Mouse (Mus musculus): ENCODE results near the gene Adamtsl3.

Adamtsl3 gene

DNA sequence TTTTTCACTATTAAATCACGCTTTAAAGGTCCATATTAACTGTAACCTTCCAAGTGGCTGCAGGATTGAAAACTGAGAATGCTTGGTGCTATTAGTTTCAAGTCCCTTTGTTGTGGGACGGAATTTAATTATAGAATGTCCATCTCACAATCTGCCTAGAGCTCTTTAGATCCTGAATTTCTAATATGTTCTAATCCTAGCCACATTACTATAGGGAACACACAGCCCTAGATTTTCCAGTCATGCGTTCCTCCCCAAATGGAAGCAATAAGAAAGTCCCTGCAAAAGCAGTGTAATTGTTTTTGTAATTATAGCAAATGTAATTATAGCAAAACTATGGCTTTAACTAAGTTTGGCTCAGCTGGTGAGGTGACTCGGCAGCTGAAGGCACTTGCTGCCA lies 161.6 kb downstream of the Adamtsl3 start:
- intact Hi-C loops (cut with DNase I) = no loop called here

GRCm38 (mm10) chr7:82501306-82501705 lies 165.8 kb downstream of the Adamtsl3 start:
- intact Hi-C loops (cut with DNase I) = no loop called here

DNA sequence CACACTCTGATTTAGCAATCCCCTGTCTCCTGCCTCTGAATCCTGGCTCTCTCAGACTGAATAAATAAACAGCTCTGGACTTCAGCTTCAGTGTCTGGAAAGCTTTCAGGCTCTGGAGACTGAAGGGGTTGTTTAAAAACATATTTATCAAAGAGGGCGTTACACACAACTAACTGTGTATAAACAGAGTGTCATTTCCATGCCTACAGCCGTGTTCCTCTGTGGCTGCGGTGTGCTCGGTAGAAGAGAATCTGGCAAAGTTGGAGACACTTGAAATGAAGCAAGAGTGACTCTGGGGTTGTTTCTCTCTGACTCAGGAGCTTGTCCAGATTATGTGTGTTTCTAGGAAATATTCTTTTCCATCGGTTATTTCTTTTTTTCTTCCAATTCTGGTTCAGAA lies 167.0 kb downstream of the Adamtsl3 start:
- intact Hi-C loops (cut with DNase I) = no loop called here

DNA sequence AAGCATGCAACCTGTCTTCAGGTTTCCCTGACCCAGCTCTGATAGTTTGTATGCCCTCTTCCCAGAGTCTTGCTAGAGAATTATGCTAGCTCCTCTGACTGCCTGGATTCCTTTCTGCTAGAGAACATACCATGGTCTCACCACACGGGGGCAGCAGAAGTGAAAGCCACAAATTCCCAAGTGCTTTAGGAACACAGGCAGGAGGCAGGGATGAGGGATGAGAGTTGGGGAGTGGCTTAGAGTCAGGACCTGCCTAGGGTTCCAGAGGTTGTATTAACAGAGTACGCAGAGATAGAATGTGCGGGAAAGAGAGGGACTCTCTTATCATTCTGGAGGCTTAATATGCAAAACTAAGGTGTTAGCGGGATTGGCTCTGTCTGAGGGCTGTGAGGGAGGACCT lies 168.6 kb downstream of the Adamtsl3 start:
- intact Hi-C loops (cut with DNase I) = no loop called here

DNA sequence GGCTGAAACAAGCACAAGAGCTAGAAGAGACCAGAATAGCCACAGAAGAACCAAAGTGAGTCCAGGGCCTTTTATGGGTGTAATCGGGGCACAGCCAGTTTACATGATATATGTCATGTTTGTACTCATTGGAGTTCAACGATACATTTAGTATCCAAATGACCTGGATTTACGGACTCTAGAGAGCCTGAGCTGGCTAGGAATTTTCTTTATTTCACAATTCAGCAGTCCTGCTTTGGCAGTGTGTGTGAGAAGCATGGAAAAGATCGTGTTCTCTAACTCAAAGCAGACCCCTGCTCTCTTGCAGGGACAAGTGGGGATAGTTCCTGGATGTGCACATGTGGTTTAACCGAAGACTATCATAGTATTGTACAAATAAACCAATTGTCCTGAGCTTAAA lies 195.1 kb downstream of the Adamtsl3 start:
- intact Hi-C loops (cut with DNase I) = no loop called here

DNA sequence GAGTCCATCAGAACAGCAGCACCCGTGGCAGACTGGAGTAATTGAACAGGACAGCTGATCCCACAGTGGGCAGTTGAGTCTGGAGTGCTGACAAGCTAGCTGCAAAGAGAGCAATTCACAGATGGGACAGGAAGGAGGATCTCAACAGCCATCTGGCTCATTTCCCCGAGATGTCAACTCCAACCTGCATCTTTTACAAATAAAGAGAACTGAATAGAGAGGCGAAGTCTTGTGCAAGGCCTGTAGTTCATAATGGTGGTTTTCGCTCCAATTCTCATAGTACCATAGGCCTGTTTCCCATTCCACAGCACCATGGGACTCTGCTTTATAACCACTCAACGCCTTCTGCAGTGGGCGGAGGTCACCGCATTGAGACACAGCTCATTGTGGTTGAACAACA lies 195.9 kb downstream of the Adamtsl3 start:
- intact Hi-C loops (cut with DNase I) = no loop called here

DNA sequence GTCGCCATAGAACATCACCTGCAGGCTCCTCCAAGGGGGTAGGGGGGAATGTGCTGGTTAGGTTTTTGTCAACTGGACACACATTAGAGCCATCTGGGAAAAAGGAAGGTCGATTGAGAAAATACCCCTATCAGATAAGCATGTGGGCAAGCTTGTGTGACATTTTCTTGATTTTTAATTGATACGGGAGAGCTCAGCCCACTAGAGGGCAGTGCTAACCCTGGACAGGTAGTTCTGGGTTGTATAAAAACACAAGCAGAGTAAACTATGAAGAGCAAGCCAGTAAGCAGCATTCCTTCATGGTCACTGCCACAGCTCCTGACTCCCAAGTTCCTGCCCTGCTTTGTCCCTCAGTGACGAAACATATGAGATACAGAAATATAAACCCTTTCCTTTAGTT lies 197.7 kb downstream of the Adamtsl3 start:
- intact Hi-C loops (cut with DNase I) = no loop called here

- intact Hi-C loops (cut with DNase I) = no loop called here
Measured at GRCm38 (mm10) chr7:82533747-82534504, 198.4 kb downstream of the Adamtsl3 start.

GRCm38 (mm10) chr7:82544390-82544919 lies 209.0 kb downstream of the Adamtsl3 start:
- intact Hi-C loops (cut with DNase I) = no loop called here

- intact Hi-C loops (cut with DNase I) = no loop called here
Measured at GRCm38 (mm10) chr7:82552005-82552404, 216.5 kb downstream of the Adamtsl3 start.

DNA sequence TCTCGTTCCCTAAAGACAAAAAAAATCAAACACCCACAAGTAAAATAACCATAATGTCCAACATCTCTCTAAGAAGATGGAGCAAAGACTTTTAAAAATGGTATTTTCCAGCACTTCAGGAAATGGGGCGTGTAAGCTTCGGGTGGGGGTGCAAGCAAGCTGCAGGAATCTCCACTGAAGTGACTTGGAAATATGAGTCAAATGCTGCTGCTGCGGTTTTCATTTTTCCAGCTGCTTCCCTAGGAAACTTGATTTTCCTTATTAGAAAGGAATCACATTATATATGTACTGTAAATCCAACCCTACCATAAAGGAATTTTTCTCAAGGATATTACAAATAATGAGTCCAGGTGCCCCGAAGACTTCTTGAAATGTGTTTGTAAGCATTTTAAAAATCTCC lies 220.3 kb downstream of the Adamtsl3 start:
- intact Hi-C loops (cut with DNase I) = no loop called here

GRCm38 (mm10) chr7:82556417-82556816 lies 220.9 kb downstream of the Adamtsl3 start:
- intact Hi-C loops (cut with DNase I) = no loop called here

- intact Hi-C loops (cut with DNase I) = no loop called here
Measured at GRCm38 (mm10) chr7:82557111-82557510, 221.6 kb downstream of the Adamtsl3 start.

DNA sequence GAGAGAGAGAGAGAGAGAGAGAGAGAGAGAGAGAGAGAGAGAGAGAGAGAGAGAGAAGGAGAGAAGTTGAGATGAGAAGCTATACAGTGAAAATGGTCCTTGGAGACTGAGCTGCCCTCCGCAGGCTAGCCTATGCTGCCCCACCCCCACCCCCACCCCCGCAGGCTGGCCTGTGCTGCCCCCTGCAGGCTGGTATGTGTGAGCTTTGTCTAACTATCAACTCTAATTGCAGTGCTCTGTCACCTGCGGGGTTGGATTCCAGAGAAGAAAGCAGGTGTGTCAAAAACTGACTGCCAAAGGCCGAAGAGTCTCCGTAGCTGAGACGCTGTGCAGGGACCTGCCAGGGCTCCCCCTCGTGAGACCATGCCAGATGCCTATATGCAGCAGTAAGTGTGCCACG lies 231.2 kb downstream of the Adamtsl3 start:
- intact Hi-C loops (cut with DNase I) = no loop called here

- intact Hi-C loops (cut with DNase I) = no loop called here
Measured at GRCm38 (mm10) chr7:82567811-82568210, 232.3 kb downstream of the Adamtsl3 start.

GRCm38 (mm10) chr7:82572981-82573380 lies 237.5 kb downstream of the Adamtsl3 start:
- intact Hi-C loops (cut with DNase I) = no loop called here

DNA sequence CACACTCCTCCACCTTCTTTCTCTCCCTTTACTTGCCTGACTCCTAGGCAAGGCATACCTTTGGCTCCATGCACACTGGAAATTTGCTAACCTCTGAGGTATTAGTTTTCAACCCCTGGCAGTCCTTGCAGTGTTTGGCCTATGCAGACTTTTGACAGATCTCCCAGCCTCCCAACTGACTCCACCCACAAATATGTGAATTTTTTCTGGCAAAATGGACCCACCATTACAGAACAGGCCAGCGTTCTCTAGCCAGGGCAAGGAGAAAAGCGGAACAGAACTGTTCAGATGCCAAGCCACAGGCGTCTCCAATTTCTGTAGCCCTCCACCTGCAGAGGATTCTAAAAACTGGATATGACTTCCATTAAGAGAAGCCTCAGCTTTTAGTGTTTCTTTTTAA lies 244.5 kb downstream of the Adamtsl3 start:
- intact Hi-C loops (cut with DNase I) = no loop called here

- intact Hi-C loops (cut with DNase I) = no loop called here
Measured at GRCm38 (mm10) chr7:82581802-82582201, 246.3 kb downstream of the Adamtsl3 start.

DNA sequence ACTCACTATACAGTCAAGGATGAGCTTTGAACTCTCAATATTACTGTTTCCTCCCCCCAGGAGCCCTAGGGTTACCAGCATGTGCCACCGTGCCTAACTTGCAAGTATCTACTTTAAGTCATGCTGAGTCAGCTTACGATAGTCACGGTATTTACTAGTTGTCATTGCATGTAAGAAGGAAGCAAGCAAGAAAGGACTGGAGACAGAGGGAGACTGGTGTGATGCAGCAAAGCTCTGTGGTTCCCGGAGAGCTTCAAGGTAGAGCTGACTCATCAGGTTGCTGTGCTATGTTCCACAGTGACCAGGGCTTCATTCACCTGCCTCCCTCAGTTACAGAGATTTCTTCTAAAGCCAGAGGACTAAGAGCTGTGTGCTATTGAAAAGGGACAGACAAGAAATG lies 247.0 kb downstream of the Adamtsl3 start:
- intact Hi-C loops (cut with DNase I) = no loop called here

DNA sequence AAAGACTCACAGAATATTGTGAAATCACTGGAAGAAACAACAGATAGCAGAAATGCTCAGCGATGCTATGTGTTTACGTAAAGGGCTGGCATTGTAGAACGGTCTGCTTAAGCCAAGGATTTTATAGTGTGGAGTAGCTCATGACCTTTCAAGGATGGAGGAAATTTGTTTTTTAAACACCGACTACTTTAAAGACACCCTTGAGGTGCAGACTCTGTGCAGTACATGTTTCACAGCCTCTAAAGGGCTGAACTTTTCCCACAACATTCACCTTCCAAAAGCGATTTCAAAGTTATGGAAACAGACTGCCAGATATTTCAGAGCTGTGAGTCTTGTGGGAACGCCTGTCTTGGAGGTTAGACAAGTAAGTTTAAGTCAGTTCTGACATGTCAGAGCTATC lies 255.4 kb downstream of the Adamtsl3 start:
- intact Hi-C loops (cut with DNase I) = no loop called here

- intact Hi-C loops (cut with DNase I) = no loop called here
Measured at GRCm38 (mm10) chr7:82602008-82602407, 266.5 kb downstream of the Adamtsl3 start.

DNA sequence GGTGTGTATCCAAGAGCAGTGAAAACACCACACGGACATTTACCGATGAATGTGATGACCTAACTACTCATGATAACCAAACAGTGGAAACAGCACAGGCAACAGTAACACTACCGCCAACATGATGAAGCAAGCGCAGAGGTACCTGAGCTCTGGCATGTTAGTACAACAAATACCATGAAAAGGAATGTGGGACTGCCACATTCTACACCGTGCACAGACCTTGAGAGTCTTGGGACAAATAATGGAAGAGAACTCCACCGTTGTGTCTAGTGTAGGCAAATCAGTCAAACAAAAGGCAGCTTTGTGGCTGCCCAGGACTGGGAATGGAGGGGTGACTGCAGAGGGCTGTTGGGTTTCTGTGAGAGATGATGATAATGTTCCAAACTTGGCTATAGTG lies 269.9 kb downstream of the Adamtsl3 start:
- intact Hi-C loops (cut with DNase I) = no loop called here

GRCm38 (mm10) chr7:82609629-82610028 lies 274.1 kb downstream of the Adamtsl3 start:
- intact Hi-C loops (cut with DNase I) = no loop called here
